Mouse (Mus musculus) CH12.LX (cell line): ENCODE results near the gene Pik3cb. TPM values are rescaled to one million over a fixed set of nuclear protein-coding genes. Genes with fewer than 3 reads are reported as not detected.

Source experiments
- DNase-seq: peaks from one replicate; pipeline ENCODE4 v3.0.0-alpha.2; 2013; ENCODE audit errors: extremely low read depth
- H3K27ac ChIP-seq: 2 replicates; pipeline ENCODE4 v1.5.1; 2012; ENCODE audit warnings: low read depth, mild to moderate bottlenecking, control low read depth, moderate library complexity; ENCODE audit not compliant: insufficient read depth
- H3K27me3 ChIP-seq: replicated peaks from 2 replicates; pipeline ENCODE3; 2012; ENCODE audit warnings: inconsistent platforms
- H3K36me3 ChIP-seq, 2 experiments: replicated peaks in 1 of 2; 2 replicates each; pipeline versions ENCODE3 to v1.6.1; 2012; ENCODE audit warnings: inconsistent platforms in 1 of 2, low read length in 1 of 2, mild to moderate bottlenecking in 1 of 2, mixed read lengths in 1 of 2, moderate library complexity in 1 of 2; ENCODE audit not compliant: control insufficient read depth in 1 of 2, insufficient read depth in 1 of 2
- H3K4me1 ChIP-seq, 2 experiments: 2 replicates each; pipeline ENCODE4 v1.6.1; 2012; ENCODE audit warnings: inconsistent platforms in 1 of 2, moderate library complexity in 1 of 2; ENCODE audit not compliant: insufficient read depth in 2 of 2, control insufficient read depth in 1 of 2
- H3K4me2 ChIP-seq: 2 replicates; pipeline ENCODE4 v1.6.1; 2012; ENCODE audit warnings: low read depth, mild to moderate bottlenecking, control low read depth; ENCODE audit not compliant: poor library complexity, insufficient read depth, severe bottlenecking
- H3K4me3 ChIP-seq, 3 experiments: fragments of 150-350 bp in 1 of 3; sonication (generic) in 1 of 3; replicated peaks in 1 of 3; 2 replicates each; pipeline versions ENCODE3 to v1.5.1; 2011 to 2012; ENCODE audit warnings: low read depth in 2 of 3, low read length in 2 of 3, mild to moderate bottlenecking in 2 of 3, moderate library complexity in 2 of 3, control low read depth in 1 of 3, improper control_type of control experiment in 1 of 3, inconsistent platforms in 1 of 3, mixed read lengths in 1 of 3; ENCODE audit not compliant: poor library complexity in 1 of 3
- H3K79me2 ChIP-seq: replicated peaks from 2 replicates; pipeline ENCODE4 v1.6.1; 2012; ENCODE audit warnings: mild to moderate bottlenecking, moderate library complexity; ENCODE audit not compliant: control insufficient read depth, poor library complexity, insufficient read depth, severe bottlenecking; ENCODE audit errors: extremely low read depth
- H3K9ac ChIP-seq: 2 replicates; pipeline ENCODE4 v1.6.1; 2012; ENCODE audit warnings: low read depth, mild to moderate bottlenecking, control low read depth, moderate library complexity; ENCODE audit not compliant: insufficient read depth
- H3K9me3 ChIP-seq: replicated peaks from 2 replicates; pipeline ENCODE3; 2012; ENCODE audit warnings: low read length, inconsistent platforms, mixed read lengths
- CHD2 ChIP-seq: IDR thresholded peaks from 2 replicates; pipeline ENCODE4 v1.6.1; 2011; ENCODE audit warnings: low read length, improper control_type of control experiment
- E2F4 ChIP-seq: IDR thresholded peaks from 2 replicates; pipeline ENCODE4 v1.6.1; 2011; ENCODE audit warnings: low read depth, low read length, improper control_type of control experiment; ENCODE audit not compliant: insufficient replicate concordance
- EP300 ChIP-seq: IDR thresholded peaks from 2 replicates; pipeline ENCODE4 v1.6.1; 2011; ENCODE audit warnings: low read length, improper control_type of control experiment
- ETS1 ChIP-seq: conservative IDR thresholded peaks from 2 replicates; pipeline ENCODE4 v1.6.1; 2012; ENCODE audit warnings: low read depth, mild to moderate bottlenecking, inconsistent platforms, low read length, improper control_type of control experiment, moderate library complexity
- GABPA ChIP-seq: IDR thresholded peaks from 2 replicates; pipeline ENCODE4 v1.6.1; 2012; ENCODE audit warnings: low read depth, low read length, improper control_type of control experiment, inconsistent platforms; ENCODE audit not compliant: insufficient replicate concordance
- MAX ChIP-seq: IDR thresholded peaks from 2 replicates; pipeline ENCODE4 v1.6.1; 2011; ENCODE audit warnings: low read length, improper control_type of control experiment
- MEF2A ChIP-seq: IDR thresholded peaks from 2 replicates; pipeline ENCODE4 v1.6.1; 2014; ENCODE audit warnings: low read depth, mild to moderate bottlenecking, inconsistent platforms, low read length, improper control_type of control experiment, borderline replicate concordance
- NELFE ChIP-seq: IDR thresholded peaks from 2 replicates; pipeline ENCODE4 v1.6.1; 2011; ENCODE audit warnings: low read depth, low read length, improper control_type of control experiment
- PAX5 ChIP-seq: IDR thresholded peaks from 2 replicates; pipeline ENCODE4 v1.6.1; 2012; ENCODE audit warnings: low read length, inconsistent platforms, mixed read lengths
- POLR2AphosphoS2 ChIP-seq: IDR thresholded peaks from 2 replicates; pipeline ENCODE4 v1.6.1; 2011; ENCODE audit warnings: low read depth, low read length, improper control_type of control experiment
- RAD21 ChIP-seq: IDR thresholded peaks from 2 replicates; pipeline ENCODE4 v1.6.1; 2011; ENCODE audit warnings: low read depth, mild to moderate bottlenecking, low read length, improper control_type of control experiment, moderate library complexity
- SIN3A ChIP-seq: IDR thresholded peaks from 2 replicates; pipeline ENCODE4 v1.6.1; 2012; ENCODE audit warnings: low read length, improper control_type of control experiment, inconsistent platforms
- SMC3 ChIP-seq: IDR thresholded peaks from 2 replicates; pipeline ENCODE4 v1.6.1; 2011; ENCODE audit warnings: low read depth, low read length, improper control_type of control experiment
- TBP ChIP-seq: conservative IDR thresholded peaks from 2 replicates; pipeline ENCODE4 v1.6.1; 2011; ENCODE audit warnings: low read depth, low read length, improper control_type of control experiment
- TCF12 ChIP-seq: IDR thresholded peaks from 2 replicates; pipeline ENCODE4 v1.6.1; 2014; ENCODE audit warnings: low read depth, mild to moderate bottlenecking, inconsistent platforms, low read length, improper control_type of control experiment
- USF2 ChIP-seq: conservative IDR thresholded peaks from 2 replicates; pipeline ENCODE4 v1.6.1; 2011; ENCODE audit warnings: low read depth, low read length, improper control_type of control experiment
- ZKSCAN1 ChIP-seq: IDR thresholded peaks from 2 replicates; pipeline ENCODE4 v1.6.1; 2012; ENCODE audit warnings: low read depth, inconsistent platforms, low read length, improper control_type of control experiment, borderline replicate concordance
- ZMIZ1 ChIP-seq: IDR thresholded peaks from 2 replicates; pipeline ENCODE4 v1.6.1; 2012; ENCODE audit warnings: low read depth, mild to moderate bottlenecking, inconsistent platforms, low read length, improper control_type of control experiment
- ZNF384 ChIP-seq: IDR thresholded peaks from 2 replicates; pipeline ENCODE4 v1.6.1; 2012; ENCODE audit warnings: low read depth, low read length, improper control_type of control experiment, inconsistent platforms
- dilution Hi-C: fragments of 300-500 bp; cut with MboI; formaldehyde crosslinking; loops from 2 replicates; pipeline ENCODE4 v1.14.3; 2020; ENCODE audit warnings: low sequenced_read_pairs; ENCODE audit not compliant: extremely low pct_unique_long_range_greater_than_20kb, extremely low pct_ligation_motif_present
- in situ Hi-C: fragments of 300-500 bp; cut with MboI; formaldehyde crosslinking; loops from 3 replicates; pipeline ENCODE4 v1.14.3; 2019; ENCODE audit warnings: low sequenced_read_pairs, low pct_ligation_motif_present, low pct_unique_long_range_greater_than_20kb, mixed read lengths
- polyA plus RNA-seq: library from polyadenylated mRNA; unstranded; fragments of >175 nt; gene quantifications from 2 replicates; pipeline ENCODE4 v1.2.1, GENCODE M21; 2012; ENCODE audit warnings: low read depth; ENCODE audit not compliant: insufficient read length
- total RNA-seq, 2 experiments: library from RNA; depleted of rRNA; stranded (reverse); fragments of 300-350 nt in 1 of 2; fragments of >200 nt in 1 of 2; gene quantifications; 2 replicates each; pipeline ENCODE4 v1.2.3; 2012 to 2014

Gene Pik3cb
- total and polyA plus RNA-seq, 3 experiments, result 1.0 to 3.2 (median 1.0) TPM

DNA sequence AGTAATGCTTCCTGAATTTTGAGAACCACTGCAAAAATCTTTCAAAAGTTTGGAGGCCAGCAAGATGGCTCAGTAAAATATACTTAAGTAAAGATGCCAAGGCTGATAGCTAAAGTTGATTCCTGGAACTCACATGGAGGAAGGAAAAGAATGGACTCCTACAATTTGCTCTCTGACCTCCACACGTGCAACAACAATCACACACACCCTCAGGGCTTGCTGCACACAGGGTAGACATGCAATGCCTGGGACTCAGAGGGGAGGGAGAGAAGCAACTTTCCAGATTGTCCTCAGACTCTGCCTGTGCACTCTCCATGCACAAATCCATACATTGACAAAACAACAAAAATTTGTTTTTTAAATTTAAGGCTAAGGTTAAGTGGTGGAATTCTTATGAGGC lies 42.8 kb downstream of the Pik3cb start:
- H3K4me1 ChIP-seq, result peaks cover 0 to 13% of the 10 kb centered on the region in 2 experiments; a peak in 2 of 4 replicates
- no peak overlapping the region for H3K9ac ChIP-seq
- dilution Hi-C loops, result no loop called here
- no peak for DNase-seq
- in situ Hi-C loops, result no loop called here
- no peaks in the 10 kb centered on the region for H3K9me3 ChIP-seq
- H3K4me2 ChIP-seq, result no peak overlapping the region
- H3K36me3 ChIP-seq, result peaks cover 0 to 6% of the 10 kb centered on the region in 2 experiments
- H3K4me3 ChIP-seq, result no peak overlapping the region
- H3K79me2 ChIP-seq, result no peaks in the 10 kb centered on the region
- TF ChIP-seq NELFE (no peak), SMC3 (no peak), USF2 (no peak), PAX5 (no peak), GABPA (no peak), ETS1 (no peak), TCF12 (no peak)
- no peak overlapping the region for H3K27ac ChIP-seq
- no peaks in the 10 kb centered on the region for H3K27me3 ChIP-seq

DNA sequence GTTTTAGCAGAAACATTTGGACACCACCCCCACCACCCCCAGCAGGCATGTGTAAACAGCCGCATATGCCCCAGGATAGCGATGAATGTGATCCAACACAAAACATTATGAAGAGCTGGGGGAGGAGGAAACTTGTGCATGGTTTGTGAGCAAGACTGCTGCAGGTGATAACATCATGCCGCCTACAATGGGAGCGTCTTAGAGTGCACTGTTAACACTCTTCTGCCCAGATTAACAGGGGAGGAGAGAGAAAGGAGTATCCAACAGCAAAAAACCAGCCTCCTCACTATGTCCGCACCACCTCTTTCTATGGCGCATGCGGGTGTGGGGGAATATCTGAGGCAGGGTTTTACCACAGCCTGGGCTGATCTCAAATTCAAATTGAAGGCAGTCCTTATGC lies 45.2 kb downstream of the Pik3cb start:
- TF ChIP-seq ZMIZ1, result no peak
- TF ChIP-seq MAX, result no peak
- TF ChIP-seq E2F4, result no peak
- no peak for TF ChIP-seq NELFE
- no peak for TF ChIP-seq SIN3A
- TF ChIP-seq GABPA, result no peak
- no peak for TF ChIP-seq RAD21
- no peak for TF ChIP-seq ZKSCAN1
- no peak for TF ChIP-seq ZNF384
- no peak for TF ChIP-seq EP300
- TF ChIP-seq CHD2, result no peak
- TF ChIP-seq MEF2A, result no peak
- TF ChIP-seq POLR2AphosphoS2, result no peak
- TF ChIP-seq TBP, result no peak
- Histone ChIP-seq H3K4me3 (no peak overlapping the region), H3K27me3 (no peaks in the 10 kb centered on the region), H3K27ac (no peak overlapping the region), H3K4me1 (peaks cover 0 to 20% of the 10 kb centered on the region in 2 experiments; a peak in 2 of 4 replicates), H3K9ac (no peak overlapping the region), H3K36me3 (peaks cover 0 to 2% of the 10 kb centered on the region in 2 experiments), H3K79me2 (no peaks in the 10 kb centered on the region), H3K9me3 (no peaks in the 10 kb centered on the region), H3K4me2 (no peak overlapping the region)
- in situ Hi-C loops (no loop called here), dilution Hi-C loops (no loop called here)
- no peak for DNase-seq
